Mouse (Mus musculus) lung, postnatal 0 days (tissue): ENCODE data around the gene Nedd8. TPM values are rescaled to one million over a fixed set of nuclear protein-coding genes. Genes with fewer than 3 reads are reported as not detected.

Experiments
- ATAC-seq: fragments of 200-750 bp; cut with Nextera tagmentation; 2 replicates; pipeline ENCODE4 v1.8.0; 2017; ENCODE audit warnings: moderate library complexity
- DNase-seq: peaks from one replicate; pipeline ENCODE4 v3.0.0-alpha.2; 2016; ENCODE audit warnings: low spot score
- H3K27ac ChIP-seq: fragments of 300-500 bp; sonication (generic); 2 replicates; pipeline ENCODE4 v1.5.1; 2014; ENCODE audit warnings: antibody characterized with exemption, mild to moderate bottlenecking, low read length, mixed read lengths
- H3K27me3 ChIP-seq: fragments of 300-500 bp; sonication (generic); replicated peaks from 2 replicates; pipeline ENCODE4 v1.6.1; 2014; ENCODE audit warnings: low read length, mixed read lengths; ENCODE audit not compliant: insufficient read depth
- H3K36me3 ChIP-seq: fragments of 300-500 bp; sonication (generic); 2 replicates; pipeline ENCODE4 v1.6.1; 2014; ENCODE audit warnings: low read length, mixed read lengths; ENCODE audit not compliant: insufficient read depth
- H3K4me1 ChIP-seq: fragments of 300-500 bp; sonication (generic); 2 replicates; pipeline ENCODE4 v1.6.1; 2014; ENCODE audit warnings: antibody characterized with exemption, low read depth, low read length, mixed read lengths; ENCODE audit not compliant: insufficient read depth
- H3K4me2 ChIP-seq: fragments of 300-500 bp; sonication (generic); replicated peaks from 2 replicates; pipeline ENCODE4 v1.6.1; 2014; ENCODE audit warnings: low read depth, mild to moderate bottlenecking, low read length, moderate library complexity, mixed read lengths
- H3K4me3 ChIP-seq: fragments of 300-500 bp; sonication (generic); 2 replicates; pipeline ENCODE4 v1.5.1; 2014; ENCODE audit warnings: low read depth, low read length
- H3K9ac ChIP-seq: fragments of 300-500 bp; sonication (generic); replicated peaks from 2 replicates; pipeline ENCODE4 v1.6.1; 2014; ENCODE audit warnings: low read depth, mild to moderate bottlenecking
- H3K9me3 ChIP-seq: fragments of 300-500 bp; sonication (generic); 2 replicates; pipeline ENCODE4 v1.6.1; 2016; ENCODE audit warnings: low read length, mixed read lengths
- CTCF ChIP-seq: IDR thresholded peaks from 2 replicates; pipeline ENCODE4 v1.5.1; 2016; ENCODE audit warnings: antibody characterized with exemption, mild to moderate bottlenecking
- EP300 ChIP-seq: IDR thresholded peaks from 2 replicates; pipeline ENCODE4 v1.6.1; 2016; ENCODE audit warnings: antibody characterized with exemption, mild to moderate bottlenecking, control low read depth
- WGBS: fragments of 180-500 bp; shearing (Covaris S2); extraction: QIAGEN DNeasy Blood & Tissue Kit; methylation state at CpG from one replicate; pipeline ENCODE4 v1.1.7; 2014; 5-methylcytosine and 5-hydroxymethylcytosine counted together
- polyA plus RNA-seq: library from polyadenylated mRNA; unstranded; fragments of >200 nt; fragmentation: Nextera tagmentation; extraction: Ambion mirVana; gene quantifications from 2 replicates; pipeline ENCODE4 v1.2.1, GENCODE M21; 2015

Nedd8 gene
- polyA plus RNA-seq, 1 experiment from 2014 or later: 396 TPM

GRCm38 (mm10) chr14:55642679-55643059 lies 29.3 kb downstream of the Nedd8 start:
- ATAC-seq (no peak), DNase-seq (no peak)
- H3K27ac ChIP-seq: peak overlapping the region; percentile 94
- H3K27me3 ChIP-seq: no peaks in the 10 kb centered on the region
- peak overlapping the region; percentile 94 for H3K4me3 ChIP-seq
- H3K4me2 ChIP-seq: peak overlapping the region; percentile 68
- WGBS: 13% methylated on average over 8 of the region's 8 CpGs
- H3K36me3 ChIP-seq: peaks cover 26% of the 10 kb centered on the region; the same call in 1 of the 2 replicates
- TF ChIP-seq CTCF: no peak
- TF ChIP-seq EP300: no peak
- no peaks in the 10 kb centered on the region for H3K9me3 ChIP-seq
- H3K4me1 ChIP-seq: peaks cover 5% of the 10 kb centered on the region; the same call in 1 of the 2 replicates
- peak overlapping the region; percentile 90 for H3K9ac ChIP-seq

- H3K27me3 ChIP-seq: no peaks in the 10 kb centered on the region
- H3K4me2 ChIP-seq: no peak overlapping the region
- no peak for ATAC-seq
- TF ChIP-seq EP300 (no peak), CTCF (no peak)
- no peak overlapping the region for H3K27ac ChIP-seq
- peaks cover 26% of the 10 kb centered on the region; the same call in 1 of the 2 replicates for H3K36me3 ChIP-seq
- no peak for DNase-seq
- H3K4me3 ChIP-seq: no peak overlapping the region
- peaks cover 5% of the 10 kb centered on the region; the same call in 1 of the 2 replicates for H3K4me1 ChIP-seq
- no peaks in the 10 kb centered on the region for H3K9me3 ChIP-seq
- no peak overlapping the region for H3K9ac ChIP-seq
- 92% methylated on average over 13 of the region's 13 CpGs for WGBS
Measured at GRCm38 (mm10) chr14:55641291-55641690, 30.6 kb downstream of the Nedd8 start.

- no peaks in the 10 kb centered on the region for H3K9me3 ChIP-seq
- no peak for DNase-seq
- H3K9ac ChIP-seq: no peak overlapping the region
- TF ChIP-seq EP300 (no peak), CTCF (no peak)
- ATAC-seq: no peak
- no peaks in the 10 kb centered on the region for H3K27me3 ChIP-seq
- H3K36me3 ChIP-seq: peaks cover 26% of the 10 kb centered on the region; the same call in 1 of the 2 replicates
- H3K4me1 ChIP-seq: peaks cover 5% of the 10 kb centered on the region; the same call in 1 of the 2 replicates
- no peak overlapping the region for H3K4me3 ChIP-seq
- no peak overlapping the region for H3K27ac ChIP-seq
- WGBS: 95% methylated on average over 14 of the region's 14 CpGs
- no peak overlapping the region for H3K4me2 ChIP-seq
Measured at GRCm38 (mm10) chr14:55640816-55641215, 31.1 kb downstream of the Nedd8 start.

GRCm38 (mm10) chr14:55637795-55638194 lies 34.1 kb downstream of the Nedd8 start, which contains the start of gene Gm49378:
Gene Gm49378, minus strand, starts transcription at chr14:55637895.
- DNase-seq: no peak
- peaks cover 3% of the 10 kb centered on the region; the same call in 1 of the 2 replicates for H3K4me1 ChIP-seq
- H3K4me2 ChIP-seq: no peak within 1 kb of the TSS
- no peaks in the 10 kb centered on the region for H3K9me3 ChIP-seq
- H3K27me3 ChIP-seq: no peaks in the 10 kb centered on the region
- peaks cover 30% of the 10 kb centered on the region; the same call in 1 of the 2 replicates for H3K36me3 ChIP-seq
- H3K27ac ChIP-seq: no peak within 1 kb of the TSS
- TF ChIP-seq CTCF: no peak
- no peak for TF ChIP-seq EP300
- ATAC-seq: no peak
- no peak within 1 kb of the TSS for H3K9ac ChIP-seq
- WGBS: 89% methylated on average over 9 of the region's 9 CpGs
- no peak within 1 kb of the TSS for H3K4me3 ChIP-seq

GRCm38 (mm10) chr14:55635523-55636007 lies 36.4 kb downstream of the Nedd8 start, which contains the start of gene Ipo4:
Gene Ipo4, minus strand, starts transcription at chr14:55635957.
- peaks cover 35% of the 10 kb centered on the region; the same call in 1 of the 2 replicates for H3K36me3 ChIP-seq
- whole genome bisulfite sequencing: 2% methylated on average over 33 of the region's 33 CpGs

GRCm38 (mm10) chr14:55634874-55635522 lies 36.9 kb downstream of the Nedd8 start:
- peak; percentile 51; the same call in 1 of the 2 replicates for ATAC-seq
- peaks cover 29% of the 10 kb centered on the region; the same call in 1 of the 2 replicates for H3K36me3 ChIP-seq
- H3K4me3 ChIP-seq: peak overlapping the region; percentile 54
- peak overlapping the region; percentile 92 for H3K4me2 ChIP-seq
- peak overlapping the region; percentile 50 for H3K9ac ChIP-seq
- H3K27me3 ChIP-seq: no peaks in the 10 kb centered on the region
- no peak for TF ChIP-seq EP300
- H3K4me1 ChIP-seq: peaks cover 3% of the 10 kb centered on the region; the same call in 1 of the 2 replicates
- peak overlapping the region; percentile 39; the same call in 1 of the 2 replicates for H3K27ac ChIP-seq
- no peak for DNase-seq
- H3K9me3 ChIP-seq: no peaks in the 10 kb centered on the region
- WGBS: 5% methylated on average over 23 of the region's 23 CpGs

More at GRCm38 (mm10) chr14:55635523-55636007, 36.4 kb downstream of the Nedd8 start, which contains the start of gene Ipo4:
- H3K27me3 ChIP-seq: no peaks in the 10 kb centered on the region
- peak within 1 kb of the TSS; percentile 39; the same call in 1 of the 2 replicates for H3K27ac ChIP-seq
- peak within 1 kb of the TSS; percentile 54 for H3K4me3 ChIP-seq
- H3K9ac ChIP-seq: peak within 1 kb of the TSS; percentile 50
- TF ChIP-seq EP300 (no peak), CTCF (no peak)
- no peaks in the 10 kb centered on the region for H3K9me3 ChIP-seq
- DNase-seq: peak; percentile 97
- peak; percentile 98 for ATAC-seq
- H3K4me1 ChIP-seq: peaks cover 3% of the 10 kb centered on the region; the same call in 1 of the 2 replicates
- peak within 1 kb of the TSS; percentile 92 for H3K4me2 ChIP-seq
